Mouse (Mus musculus) adrenal gland, adult 18-20 months (tissue): ENCODE results near the gene Pih1d2. TPM values are rescaled to one million over a fixed set of nuclear protein-coding genes. Genes with fewer than 3 reads are reported as not detected.
"Not testable (repeated sequence)": the region's sequence is repeated elsewhere in the genome, so short reads cannot be mapped to it uniquely, and the experiment has no call there.

Experiments
- DNase-seq, 2 experiments: peaks; one replicate each; pipeline ENCODE4 v3.0.0; 2021 to 2022; ENCODE audit warnings: low spot score in 2 of 2
- total RNA-seq, 2 experiments: library from RNA; stranded (reverse); gene quantifications; 1 replicate in 1 of 2; 2 replicates in 1 of 2; pipeline ENCODE4 v1.2.3; 2021

Gene Pih1d2
- total RNA-seq, 2 experiments from 2014 or later: 1.2 to 2.1 TPM

DNA sequence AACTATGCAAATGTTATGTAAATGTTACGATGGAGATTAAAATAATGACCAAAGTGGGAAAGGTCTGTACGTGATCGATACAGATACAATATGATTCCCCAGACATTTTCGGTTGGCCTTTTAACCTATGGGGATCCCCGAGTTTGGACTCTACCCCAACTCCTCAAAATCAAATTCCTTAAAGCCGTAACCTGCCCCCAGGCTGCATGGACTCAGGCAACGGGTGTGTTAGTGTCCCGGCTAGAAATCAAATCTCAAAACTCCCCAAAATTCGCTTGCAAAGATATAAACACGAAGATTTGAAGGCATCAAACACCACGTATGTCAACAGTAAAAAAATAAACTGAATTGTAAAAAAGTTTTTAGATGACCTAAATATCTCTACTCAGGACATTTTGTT is 960 bp upstream of the Pih1d2 start:
- no peak for DNase-seq

GRCm38 (mm10) chr9:50617794-50618330 is 741 bp downstream of the Pih1d2 start:
- DNase-seq: no peak

GRCm38 (mm10) chr9:50630903-50631302 is 13.8 kb downstream of the Pih1d2 start:
- not testable (repeated sequence) for DNase-seq

- no peak for DNase-seq
Observed at GRCm38 (mm10) chr9:50632016-50632688, 15.0 kb downstream of the Pih1d2 start.

DNA sequence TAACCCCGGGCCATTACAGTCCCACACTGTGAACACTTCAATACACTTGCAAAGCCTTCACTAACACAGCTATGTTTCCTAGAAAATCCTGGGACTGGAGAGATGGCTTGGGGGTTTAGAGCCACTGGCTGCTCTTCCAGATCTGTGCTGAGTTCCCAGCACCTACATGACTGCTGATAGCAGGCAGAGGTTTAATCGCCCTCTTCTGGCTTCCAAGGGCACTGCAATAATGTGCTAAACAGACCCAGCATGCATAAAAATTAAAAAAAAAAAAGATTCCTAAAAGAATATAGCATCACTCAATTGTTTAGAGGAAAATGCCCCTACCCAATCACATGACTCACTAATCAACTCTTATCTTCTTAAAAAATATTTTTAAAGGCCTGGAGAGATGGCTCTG is 15.9 kb downstream of the Pih1d2 start:
- DNase-seq: no peak

DNA sequence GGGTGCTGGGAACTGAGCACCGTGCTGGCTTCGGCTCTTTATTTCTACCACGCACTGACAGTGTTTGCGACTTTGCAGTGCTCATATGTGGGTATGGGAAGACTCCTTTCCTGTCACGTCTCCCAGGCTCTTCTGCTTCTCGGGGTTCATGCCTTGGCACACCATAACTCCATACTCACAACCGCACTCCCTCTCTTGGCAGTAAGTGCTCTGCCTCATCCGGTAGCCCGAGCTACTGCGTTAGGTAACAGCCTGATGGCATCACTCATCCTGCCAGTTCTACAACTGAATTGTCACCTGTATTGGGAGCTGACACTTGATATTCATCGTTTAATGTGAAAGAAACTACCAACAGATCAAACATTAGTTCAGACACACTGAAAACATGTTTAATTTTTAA is 17.1 kb downstream of the Pih1d2 start:
- no peak for DNase-seq

DNA sequence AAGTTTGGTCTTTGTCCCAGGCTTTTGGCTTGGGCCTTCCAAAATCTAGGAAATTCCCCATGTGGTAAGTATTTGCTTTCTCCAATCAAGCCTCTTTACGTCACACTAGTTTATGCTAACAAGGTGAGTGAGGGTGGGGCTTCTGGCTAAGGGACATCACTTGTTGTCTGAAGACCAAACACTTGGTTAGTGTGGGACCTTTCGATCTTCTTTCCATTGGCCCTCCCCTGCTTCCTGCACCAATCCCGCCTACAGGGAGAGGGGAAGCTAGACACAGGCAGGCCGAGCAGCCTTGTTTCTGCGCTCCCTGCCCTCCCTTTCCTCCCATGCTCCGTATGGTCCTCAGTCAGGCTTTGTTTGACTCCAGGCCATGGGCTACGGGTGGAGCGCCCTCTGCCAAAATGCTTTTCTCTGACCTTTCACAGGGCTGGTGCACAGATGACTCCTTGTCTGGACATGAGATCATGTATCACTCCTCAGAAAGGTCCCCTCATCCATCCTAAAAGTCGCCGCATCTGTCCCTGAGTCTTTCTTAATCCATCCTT is 29.8 kb downstream of the Pih1d2 start:
- no peak for DNase-seq

- DNase-seq: no peak
Observed at GRCm38 (mm10) chr9:50650503-50650902, 33.4 kb downstream of the Pih1d2 start.

DNA sequence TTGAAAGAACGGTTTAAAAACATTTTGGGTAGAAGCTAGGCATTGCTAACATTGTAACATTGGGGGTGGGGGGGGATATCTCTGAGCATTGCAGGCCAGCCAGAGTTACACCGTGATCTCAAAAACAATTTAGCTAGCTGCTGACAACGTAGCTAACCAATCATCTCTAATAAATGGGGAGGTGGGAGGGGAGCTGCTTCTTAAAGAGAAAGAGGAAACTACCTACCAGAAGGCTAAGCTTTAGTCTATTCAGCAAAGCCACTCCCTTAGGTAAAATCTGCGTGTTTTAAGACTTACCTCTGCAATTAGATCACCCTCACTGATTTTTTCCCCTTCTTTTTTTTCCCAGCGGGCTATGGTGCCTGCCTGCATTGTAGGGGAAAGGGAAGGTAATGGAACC is 41.3 kb downstream of the Pih1d2 start:
- no peak for DNase-seq

DNA sequence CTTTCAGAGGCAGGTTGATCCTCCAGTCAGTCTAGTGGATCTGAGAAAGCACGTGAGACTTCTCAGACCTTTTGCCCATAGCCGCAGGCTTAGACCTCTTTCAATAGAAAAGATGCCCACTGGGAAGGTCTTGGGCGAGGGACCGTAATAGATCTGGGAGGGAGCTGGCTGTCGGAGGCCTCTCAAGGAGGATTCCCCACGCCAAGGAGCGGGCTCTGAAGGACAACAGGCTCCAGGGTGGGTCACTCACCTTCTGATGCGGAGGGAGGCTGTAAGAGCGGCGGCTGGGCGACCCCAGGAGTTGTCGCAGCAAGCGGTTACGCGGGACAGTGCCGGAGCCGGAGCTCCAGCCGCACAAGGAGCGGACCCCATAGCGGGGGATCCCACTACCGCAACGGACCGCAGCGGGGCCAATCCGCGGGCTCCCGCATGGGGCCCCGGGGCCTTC is 41.8 kb downstream of the Pih1d2 start:
- no peak for DNase-seq

GRCm38 (mm10) chr9:50659392-50660217 is 42.5 kb downstream of the Pih1d2 start, which contains the start of gene Dlat:
TSS of gene Dlat (minus strand) at chr9:50659780.
- DNase-seq: peak; percentile 82 to 83

GRCm38 (mm10) chr9:50660431-50660830 is 43.3 kb downstream of the Pih1d2 start:
- peak; percentile 20 to 30 for DNase-seq

DNA sequence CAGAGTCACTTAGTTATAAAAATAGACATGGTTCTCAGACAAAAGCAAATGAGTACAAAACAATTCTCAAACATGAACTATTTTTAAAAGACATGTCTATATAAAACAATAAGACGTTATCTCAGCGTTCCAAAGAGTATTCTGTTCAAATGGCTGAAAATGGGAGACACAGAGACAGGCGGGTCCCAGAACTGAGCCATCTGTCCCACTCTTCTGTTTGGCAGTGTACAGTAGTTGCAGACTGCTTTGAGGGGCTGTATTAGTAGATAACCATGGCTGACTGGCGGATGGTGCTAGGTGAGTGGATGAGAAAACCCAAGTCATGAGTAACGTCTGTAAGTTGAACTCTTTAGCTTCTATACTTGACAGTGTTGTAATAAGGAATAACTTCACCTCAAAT is 47.7 kb downstream of the Pih1d2 start:
- DNase-seq: no peak

DNA sequence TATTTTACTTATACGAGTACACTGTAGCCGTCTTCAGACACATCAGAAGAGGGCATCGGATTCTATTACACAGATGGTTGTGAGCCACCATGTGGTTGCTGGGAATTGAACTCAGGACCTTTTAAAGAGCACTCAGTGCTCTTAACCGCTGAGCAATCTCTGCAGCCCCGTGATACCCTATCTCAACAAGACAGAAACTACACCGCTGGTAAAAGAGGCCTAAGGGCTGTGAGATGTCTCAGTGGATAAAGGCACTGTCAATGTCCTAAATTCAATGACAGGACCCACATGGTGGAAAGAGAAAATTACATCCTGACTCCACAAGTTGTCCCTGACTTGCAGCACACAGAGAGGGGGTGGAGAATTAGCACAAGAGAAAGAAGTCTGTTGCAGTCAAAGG is 49.3 kb downstream of the Pih1d2 start:
- DNase-seq: no peak

GRCm38 (mm10) chr9:50667579-50668498 is 50.7 kb downstream of the Pih1d2 start:
- no peak for DNase-seq

- peak; percentile 42 to 50 for DNase-seq
Observed at GRCm38 (mm10) chr9:50670690-50671089, 53.6 kb downstream of the Pih1d2 start.
